Mouse (Mus musculus): ENCODE measurements around the gene Sptb. TPM values are rescaled to one million over a fixed set of nuclear protein-coding genes. Genes with fewer than 3 reads are reported as not detected.

The Sptb gene
- total and polyA plus RNA-seq, 3 experiments = 17.9 to 85.1 (median 35.4) TPM

- Histone ChIP-seq H3K27ac (ENCODE audit: control insufficient read depth, low read depth, low read length) (peak overlapping the region; percentile 55), H3K9ac (ENCODE audit: control insufficient read depth, low read depth, low read length, poor library complexity, severe bottlenecking) (peak overlapping the region; percentile 68), H3K36me3 (ENCODE audit: control insufficient read depth in 1 of 2, insufficient read depth in 2 of 2, low read length in 2 of 2) (peaks cover 0 to 23% of the 10 kb centered on the region in 2 experiments; a peak in 2 of 4 replicates), H3K27me3 (ENCODE audit: control insufficient read depth in 1 of 2, insufficient read depth in 2 of 2, low read length in 2 of 2) (peaks cover 0 to 2% of the 10 kb centered on the region in 2 experiments; a peak in 2 of 4 replicates), H3K4me1 (ENCODE audit: control insufficient read depth in 1 of 2, insufficient read depth in 2 of 2, low read length in 2 of 2) (peaks cover 11 to 34% of the 10 kb centered on the region in 2 experiments), H3K79me2 (ENCODE audit: control insufficient read depth, insufficient read depth, low read length, poor library complexity) (no peaks in the 10 kb centered on the region; the same call in 1 of the 2 replicates), H3K9me3 (replicated peaks; ENCODE audit: insufficient read depth, low read length) (no peaks in the 10 kb centered on the region), H3K4me3 (ENCODE audit: control insufficient read depth in 1 of 2, insufficient read depth in 1 of 2, low read depth in 2 of 2, low read length in 2 of 2) (peak overlapping the region; percentile 66 to 86)
- peak; percentile 73 for DNase-seq (ENCODE audit: low read depth, low spot score)
- TF ChIP-seq RCOR1 (IDR thresholded peaks at IDR 0.05; ENCODE audit: low read depth, low read length) (peak; percentile 45; the same call in 1 of the 2 replicates), MYC (IDR thresholded peaks at IDR 0.05; ENCODE audit: low read depth, low read length) (no peak), ELF1 (IDR thresholded peaks at IDR 0.05; ENCODE audit: low read depth, low read length) (0 out of 2 replicates have a peak, but pooled peaks have one; percentile 37), UBTF (IDR thresholded peaks at IDR 0.05; ENCODE audit: borderline replicate concordance, insufficient read depth, low read depth, low read length) (0 out of 2 replicates have a peak, but pooled peaks have one; percentile 30), MAX (IDR thresholded peaks at IDR 0.05; ENCODE audit: low read length) (0 out of 2 replicates have a peak, but pooled peaks have one; percentile 29), KAT2A (conservative IDR thresholded peaks at IDR 0.05; ENCODE audit: low read depth, low read length) (no peak), SMC3 (IDR thresholded peaks at IDR 0.05; ENCODE audit: low read depth, low read length) (no peak), GATA1 (IDR thresholded peaks at IDR 0.05; ENCODE audit: low read depth, low read length) (no peak), RAD21 (IDR thresholded peaks at IDR 0.05; ENCODE audit: low read depth, low read length) (no peak), MXI1 (IDR thresholded peaks at IDR 0.05; ENCODE audit: low read depth, low read length) (peak; percentile 48; the same call in 1 of the 2 replicates), CHD2 (IDR thresholded peaks at IDR 0.05; ENCODE audit: low read length) (no peak), ETS1 (IDR thresholded peaks at IDR 0.05; ENCODE audit: low read depth, low read length) (peak; percentile 16; the same call in 1 of the 2 replicates), TBP (IDR thresholded peaks at IDR 0.05; ENCODE audit: low read depth, low read length) (peak; percentile 89), GABPA (IDR thresholded peaks at IDR 0.05; ENCODE audit: low read depth, low read length) (no peak), ZNF384 (IDR thresholded peaks at IDR 0.05; ENCODE audit: low read depth, low read length) (peak; percentile 85)
These were observed 176.1 kb downstream of the Sptb start for GRCm38 (mm10) chr12:76534233-76534632.

GRCm38 (mm10) chr12:76533377-76534222, 176.7 kb downstream of the Sptb start:
- peak; percentile 59 for DNase-seq (ENCODE audit: low read depth, low spot score)
- no peaks in the 10 kb centered on the region; the same call in 1 of the 2 replicates for H3K79me2 ChIP-seq (ENCODE audit: control insufficient read depth, insufficient read depth, low read length, poor library complexity)
- peak overlapping the region; percentile 66 to 86 for H3K4me3 ChIP-seq (ENCODE audit: control insufficient read depth in 1 of 2, insufficient read depth in 1 of 2, low read depth in 2 of 2, low read length in 2 of 2)
- H3K36me3 ChIP-seq (ENCODE audit: control insufficient read depth in 1 of 2, insufficient read depth in 2 of 2, low read length in 2 of 2) = peaks cover 0 to 23% of the 10 kb centered on the region in 2 experiments; a peak in 2 of 4 replicates
- peaks cover 0 to 2% of the 10 kb centered on the region in 2 experiments; a peak in 2 of 4 replicates for H3K27me3 ChIP-seq (ENCODE audit: control insufficient read depth in 1 of 2, insufficient read depth in 2 of 2, low read length in 2 of 2)
- peaks cover 11 to 34% of the 10 kb centered on the region in 2 experiments for H3K4me1 ChIP-seq (ENCODE audit: control insufficient read depth in 1 of 2, insufficient read depth in 2 of 2, low read length in 2 of 2)
- H3K9me3 ChIP-seq (replicated peaks; ENCODE audit: insufficient read depth, low read length) = no peaks in the 10 kb centered on the region
- H3K27ac ChIP-seq (ENCODE audit: control insufficient read depth, low read depth, low read length) = peak overlapping the region; percentile 55
- peak; percentile 18; the same call in 1 of the 2 replicates for TF ChIP-seq MXI1 (IDR thresholded peaks at IDR 0.05; ENCODE audit: low read depth, low read length)
- no peak for TF ChIP-seq SMC3 (IDR thresholded peaks at IDR 0.05; ENCODE audit: low read depth, low read length)
- no peak for TF ChIP-seq TAL1 (IDR thresholded peaks at IDR 0.05; ENCODE audit: low read length)
- no peak for TF ChIP-seq EP300 (IDR thresholded peaks at IDR 0.05; ENCODE audit: low read depth in 1 of 2, low read length in 2 of 2)
- no peak for TF ChIP-seq BHLHE40 (IDR thresholded peaks at IDR 0.05; ENCODE audit: borderline replicate concordance, low read depth, low read length)
- TF ChIP-seq POLR2AphosphoS5 (IDR thresholded peaks at IDR 0.05; ENCODE audit: borderline replicate concordance, low read depth, low read length) = no peak
- TF ChIP-seq NELFE (IDR thresholded peaks at IDR 0.05; ENCODE audit: low read depth, low read length) = 0 out of 2 replicates have a peak, but pooled peaks have one; percentile 6
- TF ChIP-seq MAZ (IDR thresholded peaks at IDR 0.05; ENCODE audit: low read depth, low read length) = peak; percentile 41; the same call in 1 of the 2 replicates
- TF ChIP-seq CHD1 (IDR thresholded peaks at IDR 0.05; ENCODE audit: low read depth, low read length) = no peak
- TF ChIP-seq USF2 (IDR thresholded peaks at IDR 0.05; ENCODE audit: borderline replicate concordance in 1 of 2, insufficient read depth in 1 of 2, low read depth in 1 of 2, low read length in 2 of 2) = no peak
- TF ChIP-seq ETS1 (IDR thresholded peaks at IDR 0.05; ENCODE audit: low read depth, low read length) = 0 out of 2 replicates have a peak, but pooled peaks have one; percentile 5
- TF ChIP-seq GABPA (IDR thresholded peaks at IDR 0.05; ENCODE audit: low read depth, low read length) = no peak
- TF ChIP-seq UBTF (IDR thresholded peaks at IDR 0.05; ENCODE audit: borderline replicate concordance, insufficient read depth, low read depth, low read length) = no peak
- 0 out of 2 replicates have a peak, but pooled peaks have one; percentile 11 for TF ChIP-seq HCFC1 (IDR thresholded peaks at IDR 0.05; ENCODE audit: low read depth, low read length)
- no peak for TF ChIP-seq RAD21 (IDR thresholded peaks at IDR 0.05; ENCODE audit: low read depth, low read length)
- no peak for TF ChIP-seq NRF1 (IDR thresholded peaks at IDR 0.05; ENCODE audit: insufficient read depth, low read depth, low read length, poor library complexity, severe bottlenecking)
- TF ChIP-seq SIN3A (IDR thresholded peaks at IDR 0.05; ENCODE audit: low read length) = no peak
- peak overlapping the region; percentile 68 for H3K9ac ChIP-seq (ENCODE audit: control insufficient read depth, low read depth, low read length, poor library complexity, severe bottlenecking)

Measured in MEL (cell line).